Mouse (Mus musculus) T-helper 1 cell (primary cell): ENCODE measurements around the gene Adam23.
"Not testable (repeated sequence)": the region's sequence is repeated elsewhere in the genome, so short reads cannot be mapped to it uniquely, and the experiment has no call there.

Experiments
- in situ Hi-C: fragments of 300-600 bp; cut with MboI, MseI; formaldehyde crosslinking; loops from one replicate; pipeline ENCODE4 v1.15.1; 2025; ENCODE audit warnings: high pct_unique_total_duplicates

Adam23 gene

DNA sequence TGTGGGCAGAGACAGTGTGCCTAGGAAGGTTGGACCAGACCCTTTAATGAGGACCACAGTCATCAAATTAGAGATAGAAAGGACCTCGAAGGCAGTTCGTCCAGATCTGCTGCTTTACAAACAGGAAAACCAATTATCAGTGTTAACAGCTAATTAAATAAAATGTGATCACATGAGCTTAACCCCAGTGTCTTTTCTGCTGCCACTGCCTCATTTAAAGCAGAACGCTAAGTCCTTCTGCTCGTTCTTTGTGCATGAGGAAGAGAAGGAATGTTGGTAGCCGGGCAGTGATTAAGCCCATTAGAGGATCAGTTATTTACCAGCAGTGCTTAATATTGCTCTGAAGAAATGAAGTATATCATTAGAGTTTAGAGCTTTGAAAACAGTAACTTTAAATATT, 131.1 kb downstream of the Adam23 start:
- in situ Hi-C loops: no loop called here

DNA sequence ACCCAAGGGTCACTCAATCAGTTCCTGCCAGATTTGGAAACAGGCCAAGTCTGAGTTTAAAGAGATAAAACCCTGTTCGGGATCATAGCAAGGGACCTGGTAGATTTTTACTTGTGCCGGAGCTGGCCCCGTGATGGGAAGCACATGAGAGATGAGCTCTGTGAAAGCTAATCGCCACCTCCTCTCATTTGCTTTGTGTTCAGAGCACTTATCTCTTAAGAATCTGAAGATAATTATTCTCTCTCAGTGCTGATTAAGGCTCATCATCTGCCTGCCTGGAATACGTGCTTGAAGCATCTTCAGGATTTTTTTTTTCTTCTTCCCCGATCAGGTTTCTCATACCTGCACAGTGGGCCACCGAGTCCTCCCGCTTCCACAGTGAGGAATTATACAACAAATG, 133.5 kb downstream of the Adam23 start:
- in situ Hi-C loops: no loop called here

DNA sequence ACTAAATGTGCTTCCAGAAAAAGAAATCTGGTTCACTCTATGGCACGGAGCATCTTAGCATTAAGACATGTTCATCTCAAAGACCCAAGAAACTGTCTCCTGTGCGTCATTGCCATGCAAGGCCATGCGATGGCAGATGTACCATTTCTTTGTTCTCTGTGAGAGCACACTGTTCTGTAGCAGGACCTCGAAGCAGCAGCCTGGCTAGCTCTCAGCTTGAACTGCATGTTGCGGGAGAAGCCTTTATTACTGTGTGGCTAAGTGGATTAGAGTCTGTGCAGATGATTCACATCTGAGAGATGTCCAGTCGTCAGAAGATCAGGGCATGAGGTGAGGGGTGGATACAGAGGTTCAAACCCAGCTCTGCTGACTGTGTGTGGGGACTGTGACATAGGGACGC, 141.2 kb downstream of the Adam23 start:
- in situ Hi-C loops: no loop called here

DNA sequence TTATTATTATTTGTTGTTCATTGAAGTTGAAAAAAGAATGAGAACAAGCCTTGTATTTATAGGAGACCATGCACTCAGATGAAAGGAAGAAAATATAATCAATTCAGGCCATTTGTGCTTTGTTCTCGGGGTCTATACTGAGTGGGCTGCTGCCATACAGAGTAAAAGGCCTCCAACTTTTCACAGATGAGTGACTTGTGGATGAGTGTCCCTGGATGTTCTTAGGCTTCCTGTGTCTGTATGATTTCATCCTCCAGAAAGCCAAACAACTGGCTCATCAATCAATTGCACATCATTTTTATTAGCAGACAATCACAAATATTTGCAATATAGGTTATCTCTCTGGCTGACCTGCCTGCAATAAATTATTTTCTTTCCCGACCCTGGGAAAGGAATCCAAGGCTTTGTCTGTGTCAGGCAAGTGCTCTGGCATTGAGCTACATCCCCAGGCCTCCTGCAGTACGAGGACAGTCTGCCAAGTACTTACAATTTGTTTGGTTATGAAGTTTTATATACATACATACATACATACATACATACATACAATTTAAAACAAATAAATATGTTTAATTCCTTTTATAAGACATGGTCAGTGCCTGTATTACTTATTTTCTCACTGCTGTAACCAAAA, 158.3 kb downstream of the Adam23 start:
- in situ Hi-C loops: no loop called here

DNA sequence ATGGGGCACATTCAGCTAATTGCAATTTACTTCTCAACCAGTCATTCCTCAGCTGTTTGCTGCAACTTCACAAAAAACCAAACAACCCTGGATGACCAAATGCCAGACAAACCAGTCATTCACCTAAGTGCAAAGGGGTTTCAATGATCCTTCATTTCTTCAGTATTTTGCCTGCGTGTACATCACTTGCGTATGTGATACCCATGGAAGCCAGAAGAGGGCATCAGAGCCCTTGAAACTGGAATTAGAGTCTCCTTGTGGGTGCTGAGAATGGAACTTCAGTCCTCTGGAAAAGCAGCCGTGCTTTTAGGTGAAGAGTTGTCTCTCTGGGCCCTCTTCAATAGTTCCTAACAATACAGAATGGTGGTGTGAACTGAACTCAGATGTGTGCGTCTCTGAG, 163.9 kb downstream of the Adam23 start:
- in situ Hi-C loops: no loop called here

DNA sequence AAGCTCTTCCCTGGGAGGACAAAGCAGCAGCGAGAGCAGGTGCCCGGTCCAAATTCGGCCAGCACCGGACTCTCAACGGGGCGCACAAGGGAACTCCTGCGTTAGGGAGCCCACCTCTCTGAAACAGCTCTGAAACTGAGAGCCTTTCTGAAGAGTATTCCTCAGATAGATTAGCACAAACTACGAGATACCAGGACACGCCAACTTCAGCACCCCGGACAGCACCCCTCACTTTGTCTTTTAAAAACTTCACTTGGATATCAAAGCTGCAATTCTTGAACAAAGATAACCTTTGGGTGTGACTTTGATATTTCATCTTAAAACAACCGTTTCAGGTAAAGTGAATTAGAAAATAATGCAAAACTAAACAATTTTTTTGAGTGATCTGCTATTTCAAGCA, 168.9 kb downstream of the Adam23 start:
- in situ Hi-C loops: no loop called here

DNA sequence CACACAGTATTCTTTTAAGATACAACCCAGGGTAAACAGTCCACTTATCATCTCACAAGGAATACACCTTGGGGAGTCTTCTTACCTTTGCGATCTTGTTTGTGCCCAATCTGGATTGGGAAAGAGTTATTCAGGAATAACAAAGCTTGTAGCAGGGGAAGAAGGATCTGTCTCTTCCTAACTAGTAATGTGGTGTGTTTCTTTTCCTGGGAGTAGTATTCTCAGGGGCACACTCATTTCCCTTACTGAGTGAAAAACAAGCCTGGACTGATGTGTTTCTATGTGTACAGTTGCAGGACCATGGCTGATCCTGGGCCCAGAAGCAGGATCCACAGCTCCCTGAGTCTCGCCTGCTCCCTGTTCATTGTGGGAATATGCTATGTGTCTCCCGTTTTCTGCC, 170.0 kb downstream of the Adam23 start, which contains the start of gene Gm39653:
Gene Gm39653, plus strand, starts transcription at position 301 of the 400 bp plus-strand sequence.
- in situ Hi-C loops: no loop called here

DNA sequence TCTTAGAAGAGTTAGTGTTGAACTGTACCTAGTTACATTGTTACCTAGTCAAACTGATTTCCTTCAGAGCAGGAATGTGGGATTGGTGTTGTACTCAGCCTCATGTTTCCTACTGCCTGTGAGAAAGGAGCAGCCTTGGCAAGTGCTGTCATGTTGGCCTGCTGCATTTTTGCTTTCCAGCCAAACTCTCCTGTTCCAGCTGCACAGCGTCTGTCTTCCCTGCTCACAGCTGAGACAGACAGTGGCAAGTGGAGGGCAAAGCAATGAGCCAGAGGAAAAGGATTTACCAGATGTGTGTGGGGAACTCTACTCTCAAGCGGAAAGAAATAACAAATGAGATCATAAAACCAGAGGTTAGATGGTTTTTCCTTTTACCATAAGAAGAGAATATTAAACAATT, 182.5 kb downstream of the Adam23 start:
- in situ Hi-C loops: no loop called here

DNA sequence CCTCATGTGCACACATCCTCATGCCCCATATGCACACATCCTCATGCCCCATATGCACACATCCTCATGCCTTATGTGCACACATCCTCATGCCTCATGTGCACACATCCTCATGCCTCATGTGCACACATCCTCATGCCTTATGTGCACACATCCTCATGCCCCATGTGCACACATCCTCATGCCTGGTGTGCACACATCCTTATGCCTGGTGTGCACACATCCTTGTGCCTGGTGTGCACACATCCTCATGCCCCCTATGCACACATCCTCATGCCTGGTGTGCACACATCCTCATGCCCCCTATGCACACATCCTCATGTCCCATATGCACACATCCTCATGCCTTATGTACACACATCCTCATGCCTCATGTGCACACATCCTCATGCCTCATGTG, 184.7 kb downstream of the Adam23 start:
- in situ Hi-C loops: not testable (repeated sequence)

DNA sequence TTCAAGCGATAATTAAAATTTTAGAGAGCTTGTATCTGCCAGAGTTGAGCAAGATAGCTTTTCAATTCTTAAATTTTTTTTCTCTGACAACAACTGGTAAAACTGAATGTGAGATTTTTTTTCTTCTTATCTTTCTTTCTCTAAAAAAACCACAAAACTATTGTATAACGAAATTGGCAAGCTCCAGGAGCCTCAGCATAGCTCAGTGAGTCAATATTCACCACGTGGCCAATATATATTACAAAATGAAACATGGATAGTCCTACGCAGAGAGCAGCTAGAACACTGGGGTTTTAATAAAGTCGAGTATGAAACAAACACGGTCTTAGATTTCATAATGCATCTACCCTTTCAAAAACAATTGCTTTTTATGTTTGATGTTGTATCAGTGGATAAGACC, 194.2 kb downstream of the Adam23 start:
- in situ Hi-C loops: no loop called here
